Mouse (Mus musculus) midbrain, embryonic 15.5 days (tissue): Measurements from ENCODE around the gene Rack1. TPM values are rescaled to one million over a fixed set of nuclear protein-coding genes. Genes with fewer than 3 reads are reported as not detected.
"Not testable (repeated sequence)": the region's sequence is repeated elsewhere in the genome, so short reads cannot be mapped to it uniquely, and the experiment has no call there.

Experiments used
- ATAC-seq: fragments of 200-750 bp; cut with Nextera tagmentation; replicated peaks from 2 replicates; pipeline ENCODE4 v1.8.0; 2017; ENCODE audit warnings: moderate TSS enrichment
- H3K27ac ChIP-seq: fragments of 300-500 bp; sonication (generic); 2 replicates; pipeline ENCODE4 v1.5.1; 2015; ENCODE audit warnings: mild to moderate bottlenecking, inconsistent platforms
- H3K27me3 ChIP-seq: fragments of 300-500 bp; sonication (generic); replicated peaks from 2 replicates; pipeline ENCODE4 v1.6.1; 2015; ENCODE audit warnings: inconsistent platforms
- H3K36me3 ChIP-seq: fragments of 300-500 bp; sonication (generic); replicated peaks from 2 replicates; pipeline ENCODE4 v1.6.1; 2015; ENCODE audit warnings: inconsistent platforms
- H3K4me1 ChIP-seq: fragments of 300-500 bp; sonication (generic); 2 replicates; pipeline ENCODE4 v1.6.1; 2015; ENCODE audit warnings: inconsistent platforms
- H3K4me2 ChIP-seq: fragments of 300-500 bp; sonication (generic); 2 replicates; pipeline ENCODE4 v1.6.1; 2015; ENCODE audit warnings: inconsistent platforms, mild to moderate bottlenecking, moderate library complexity
- H3K4me3 ChIP-seq: fragments of 300-500 bp; sonication (generic); 2 replicates; pipeline ENCODE4 v1.5.1; 2015; ENCODE audit warnings: mild to moderate bottlenecking, inconsistent platforms
- H3K9ac ChIP-seq: fragments of 300-500 bp; sonication (generic); 2 replicates; pipeline ENCODE4 v1.6.1; 2015; ENCODE audit warnings: mild to moderate bottlenecking, inconsistent platforms
- H3K9me3 ChIP-seq: fragments of 300-500 bp; sonication (generic); 2 replicates; pipeline ENCODE4 v1.6.1; 2016; ENCODE audit warnings: inconsistent platforms
- WGBS: fragments of 180-500 bp; shearing (Covaris S2); methylation state at CpG from one replicate; pipeline ENCODE4 v1.1.7; 2015; ENCODE audit warnings: mixed read lengths; 5-methylcytosine and 5-hydroxymethylcytosine counted together
- polyA plus RNA-seq: library from polyadenylated mRNA; unstranded; fragments of >200 nt; fragmentation: Nextera tagmentation; extraction: Ambion mirVana; gene quantifications from 2 replicates; pipeline ENCODE4 v1.2.1, GENCODE M21; 2015

The Rack1 gene
- polyA plus RNA-seq, 1 experiment from 2014 or later = 382 TPM

GRCm38 (mm10) chr11:48782243-48782642 is 17.9 kb upstream of the Rack1 start:
- Histone ChIP-seq H3K27ac (no peak overlapping the region), H3K4me3 (no peak overlapping the region), H3K27me3 (no peaks in the 10 kb centered on the region), H3K9ac (no peak overlapping the region), H3K36me3 (no peaks in the 10 kb centered on the region), H3K4me2 (no peak overlapping the region), H3K9me3 (no peaks in the 10 kb centered on the region), H3K4me1 (no peaks in the 10 kb centered on the region)
- no peak for ATAC-seq
- WGBS = 89% methylated on average over 4 of the region's 4 CpGs

GRCm38 (mm10) chr11:48787455-48788211 is 12.5 kb upstream of the Rack1 start:
- Histone ChIP-seq H3K27ac (peak overlapping the region; percentile 63; the same call in 1 of the 2 replicates), H3K9me3 (no peaks in the 10 kb centered on the region), H3K4me1 (0 out of 2 replicates have a peak, but pooled peaks cover 5% of the 10 kb centered on the region), H3K4me3 (peak overlapping the region; percentile 43), H3K9ac (peak overlapping the region; percentile 44; the same call in 1 of the 2 replicates), H3K27me3 (no peaks in the 10 kb centered on the region; the same call in 1 of the 2 replicates), H3K4me2 (peak overlapping the region; percentile 56), H3K36me3 (no peaks in the 10 kb centered on the region)
- WGBS = 45% methylated on average over 10 of the region's 10 CpGs
- ATAC-seq = peak; percentile 86

- Histone ChIP-seq H3K9ac (peak overlapping the region; percentile 44), H3K27me3 (no peaks in the 10 kb centered on the region; the same call in 1 of the 2 replicates), H3K4me2 (peak overlapping the region; percentile 56), H3K36me3 (no peaks in the 10 kb centered on the region), H3K4me1 (0 out of 2 replicates have a peak, but pooled peaks cover 5% of the 10 kb centered on the region), H3K4me3 (peak overlapping the region; percentile 43), H3K27ac (peak overlapping the region; percentile 63), H3K9me3 (no peaks in the 10 kb centered on the region)
- peak; percentile 89 for ATAC-seq
- 7% methylated on average over 16 of the region's 16 CpGs for WGBS
These were observed 11.6 kb upstream of the Rack1 start for GRCm38 (mm10) chr11:48788311-48789089.

- Histone ChIP-seq H3K9ac (no peak overlapping the region), H3K36me3 (no peaks in the 10 kb centered on the region), H3K4me3 (no peak overlapping the region), H3K9me3 (no peaks in the 10 kb centered on the region), H3K27ac (no peak overlapping the region), H3K4me2 (no peak overlapping the region; the same call in 1 of the 2 replicates), H3K4me1 (0 out of 2 replicates have a peak, but pooled peaks cover 5% of the 10 kb centered on the region), H3K27me3 (no peaks in the 10 kb centered on the region; the same call in 1 of the 2 replicates)
- WGBS = 89% methylated on average over 5 of the region's 5 CpGs
- no peak for ATAC-seq
These were observed 10.9 kb upstream of the Rack1 start for GRCm38 (mm10) chr11:48789215-48789614.

GRCm38 (mm10) chr11:48789973-48790823 is 9.9 kb upstream of the Rack1 start:
- Histone ChIP-seq H3K36me3 (no peaks in the 10 kb centered on the region), H3K9ac (peak overlapping the region; percentile 27; the same call in 1 of the 2 replicates)

GRCm38 (mm10) chr11:48790946-48791345 is 9.2 kb upstream of the Rack1 start:
- H3K9me3 ChIP-seq = no peaks in the 10 kb centered on the region
- no peak for ATAC-seq
- no peaks in the 10 kb centered on the region; the same call in 1 of the 2 replicates for H3K27me3 ChIP-seq
- 73% methylated on average over 8 of the region's 8 CpGs for WGBS
- no peak overlapping the region for H3K4me2 ChIP-seq
- H3K4me3 ChIP-seq = no peak overlapping the region
- no peak overlapping the region for H3K27ac ChIP-seq
- H3K4me1 ChIP-seq = 0 out of 2 replicates have a peak, but pooled peaks cover 5% of the 10 kb centered on the region
- no peak overlapping the region for H3K9ac ChIP-seq
- no peaks in the 10 kb centered on the region for H3K36me3 ChIP-seq

More at GRCm38 (mm10) chr11:48789973-48790823, 9.9 kb upstream of the Rack1 start:
- H3K27ac ChIP-seq = no peak overlapping the region
- H3K4me3 ChIP-seq = peak overlapping the region; percentile 24; the same call in 1 of the 2 replicates
- no peaks in the 10 kb centered on the region; the same call in 1 of the 2 replicates for H3K27me3 ChIP-seq
- H3K9me3 ChIP-seq = no peaks in the 10 kb centered on the region
- 0 out of 2 replicates have a peak, but pooled peaks cover 5% of the 10 kb centered on the region for H3K4me1 ChIP-seq
- peak overlapping the region; percentile 42 for H3K4me2 ChIP-seq
- ATAC-seq = peak; percentile 59; the same call in 1 of the 2 replicates
- 15% methylated on average over 20 of the region's 20 CpGs for WGBS

- not testable (repeated sequence) for H3K27me3 ChIP-seq, H3K4me2 ChIP-seq, H3K4me1 ChIP-seq, ATAC-seq, H3K9ac ChIP-seq, H3K27ac ChIP-seq, H3K4me3 ChIP-seq, H3K9me3 ChIP-seq, H3K36me3 ChIP-seq
- WGBS = 87% methylated on average over 9 of the region's 9 CpGs
These were observed 8.2 kb upstream of the Rack1 start for GRCm38 (mm10) chr11:48791894-48792293.

- Histone ChIP-seq H3K9ac (no peak overlapping the region), H3K36me3 (no peaks in the 10 kb centered on the region), H3K27ac (no peak overlapping the region), H3K27me3 (no peaks in the 10 kb centered on the region; the same call in 1 of the 2 replicates), H3K4me2 (no peak overlapping the region), H3K9me3 (no peaks in the 10 kb centered on the region), H3K4me1 (peaks cover 8% of the 10 kb centered on the region), H3K4me3 (no peak overlapping the region)
- ATAC-seq = no peak
- WGBS = 96% methylated on average over 3 of the region's 3 CpGs
These were observed 6.9 kb upstream of the Rack1 start for GRCm38 (mm10) chr11:48793184-48793583.

- no peak for ATAC-seq
These were observed 4.9 kb upstream of the Rack1 start for GRCm38 (mm10) chr11:48795221-48795620.

GRCm38 (mm10) chr11:48796290-48796689 is 3.8 kb upstream of the Rack1 start:
- WGBS = 88% methylated on average over 4 of the region's 4 CpGs
- ATAC-seq = no peak
- peaks cover 20% of the 10 kb centered on the region for H3K4me1 ChIP-seq
- no peaks in the 10 kb centered on the region; the same call in 1 of the 2 replicates for H3K27me3 ChIP-seq
- H3K36me3 ChIP-seq = no peaks in the 10 kb centered on the region
- no peak overlapping the region for H3K4me2 ChIP-seq
- H3K9me3 ChIP-seq = no peaks in the 10 kb centered on the region
- no peak overlapping the region for H3K4me3 ChIP-seq
- H3K27ac ChIP-seq = no peak overlapping the region
- H3K9ac ChIP-seq = no peak overlapping the region

More at GRCm38 (mm10) chr11:48795221-48795620, 4.9 kb upstream of the Rack1 start:
- no peak overlapping the region for H3K27ac ChIP-seq
- peaks cover 18% of the 10 kb centered on the region for H3K4me1 ChIP-seq
- H3K27me3 ChIP-seq = no peaks in the 10 kb centered on the region; the same call in 1 of the 2 replicates
- no peaks in the 10 kb centered on the region for H3K9me3 ChIP-seq
- no peak overlapping the region for H3K4me2 ChIP-seq
- no peak overlapping the region for H3K4me3 ChIP-seq
- H3K9ac ChIP-seq = no peak overlapping the region
- WGBS = 87% methylated on average over 7 of the region's 7 CpGs
- H3K36me3 ChIP-seq = no peaks in the 10 kb centered on the region

GRCm38 (mm10) chr11:48797287-48797686 is 2.8 kb upstream of the Rack1 start:
- H3K4me2 ChIP-seq = no peak overlapping the region
- no peak overlapping the region for H3K4me3 ChIP-seq
- H3K9me3 ChIP-seq = no peaks in the 10 kb centered on the region
- H3K36me3 ChIP-seq = peaks cover 3% of the 10 kb centered on the region; the same call in 1 of the 2 replicates
- no peak overlapping the region for H3K9ac ChIP-seq
- no peak overlapping the region for H3K27ac ChIP-seq
- peaks cover 30% of the 10 kb centered on the region for H3K4me1 ChIP-seq
- H3K27me3 ChIP-seq = no peaks in the 10 kb centered on the region
- 88% methylated on average over 4 of the region's 5 CpGs for WGBS
- ATAC-seq = no peak
